Mouse (Mus musculus) natural killer cell, adult 2 months (primary cell): ENCODE data around the gene Pym1.
A peak's percentile ranks its signal among the peaks of the same experiment; 100 is the strongest.

Source experiments
- DNase-seq, 2 experiments: peaks; one replicate each; pipeline ENCODE4 v3.0.0; 2022; ENCODE audit warnings: low spot score in 2 of 2

Pym1 gene

DNA sequence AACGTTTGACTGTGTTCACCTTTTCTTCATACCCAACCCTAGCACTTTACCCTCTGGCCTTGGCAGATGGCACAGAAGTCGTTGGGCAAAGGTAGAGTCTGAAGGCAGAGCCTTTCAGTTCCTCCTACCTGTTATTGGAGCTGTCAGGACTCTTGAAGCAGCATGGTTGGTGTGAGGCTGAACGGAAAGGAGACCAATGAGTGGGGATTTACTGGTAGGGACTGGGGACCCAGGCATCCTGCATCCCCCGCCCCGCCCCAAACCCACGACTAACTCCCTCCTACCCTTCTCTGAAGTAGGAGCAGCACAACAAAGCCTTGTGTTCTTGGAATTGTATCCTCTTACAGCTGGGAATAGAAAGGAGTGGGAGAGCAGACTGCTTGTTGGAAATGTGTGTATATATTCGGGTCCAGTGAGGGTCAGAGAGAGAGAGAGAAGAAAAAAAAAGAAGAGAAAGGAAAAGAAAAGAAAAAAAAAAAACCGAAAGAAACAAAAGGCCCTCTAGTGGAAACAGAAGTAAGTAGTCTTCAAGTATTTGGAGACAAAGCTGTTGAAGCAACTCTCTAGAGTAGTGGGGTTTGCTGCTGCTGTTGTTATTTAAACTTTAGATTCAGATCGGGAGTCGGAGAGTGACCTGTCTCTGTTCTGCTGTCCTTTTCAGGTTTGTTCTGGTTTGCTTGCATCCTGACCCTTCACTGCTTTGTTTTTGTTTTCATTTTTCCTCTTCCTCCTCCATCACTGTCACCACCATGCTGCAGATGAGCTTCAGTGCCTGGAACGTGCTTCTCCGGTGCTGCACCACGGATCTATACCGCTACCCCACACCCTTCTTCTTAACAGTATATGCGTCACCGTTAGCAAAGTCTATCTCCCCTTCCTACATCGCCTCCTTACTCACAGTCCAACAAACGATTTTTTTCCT is 2.7 kb upstream of the Pym1 start, which contains the start of gene Dgka:
Gene Dgka, minus strand, starts transcription at position 176 of the 922 bp plus-strand sequence.
- peak in 1 of 2 experiments; percentile 54 for DNase-seq

DNA sequence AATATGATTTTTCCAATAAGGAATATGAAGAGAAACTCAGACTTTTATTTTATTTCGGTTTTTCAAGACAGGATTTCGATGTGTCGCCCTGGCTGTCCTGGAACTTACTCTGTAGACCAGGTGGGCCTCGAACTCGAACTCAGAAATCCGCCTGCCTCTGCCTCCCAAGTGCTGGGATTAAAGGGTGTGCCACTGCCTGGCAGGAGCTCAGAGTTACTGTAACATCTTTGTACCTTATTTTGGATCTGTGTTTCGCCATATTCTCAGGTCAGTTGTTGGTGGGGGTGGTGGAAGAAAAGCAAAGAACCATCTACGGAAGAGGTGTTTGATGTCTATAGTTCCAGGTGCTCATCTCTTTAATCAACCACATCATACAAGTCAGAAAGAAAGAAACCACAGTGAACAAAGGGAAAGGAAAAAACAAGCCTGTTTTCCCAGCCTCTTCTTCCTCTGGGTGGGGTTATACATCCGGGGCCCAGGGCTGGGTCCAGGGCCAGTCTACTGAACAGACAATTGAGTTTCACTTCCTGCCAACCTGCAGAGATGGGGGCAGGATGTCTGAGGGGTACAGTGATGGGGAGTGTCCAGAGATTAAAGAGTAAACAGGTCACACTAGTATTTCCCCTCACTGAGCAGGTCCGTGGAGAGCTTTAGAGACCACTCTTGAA is 1.6 kb upstream of the Pym1 start:
- peak; percentile 61 to 80 for DNase-seq

- no peak for DNase-seq
These were observed 580 bp upstream of the Pym1 start for GRCm38 (mm10) chr10:128746972-128747645.

- DNase-seq, result peak; percentile 68 to 75
These were observed 669 bp downstream of the Pym1 start for GRCm38 (mm10) chr10:128748252-128748864.

GRCm38 (mm10) chr10:128772895-128773294 is 25.2 kb downstream of the Pym1 start:
- DNase-seq, result no peak

- DNase-seq, result no peak
These were observed 26.0 kb downstream of the Pym1 start for GRCm38 (mm10) chr10:128773685-128774084.

DNA sequence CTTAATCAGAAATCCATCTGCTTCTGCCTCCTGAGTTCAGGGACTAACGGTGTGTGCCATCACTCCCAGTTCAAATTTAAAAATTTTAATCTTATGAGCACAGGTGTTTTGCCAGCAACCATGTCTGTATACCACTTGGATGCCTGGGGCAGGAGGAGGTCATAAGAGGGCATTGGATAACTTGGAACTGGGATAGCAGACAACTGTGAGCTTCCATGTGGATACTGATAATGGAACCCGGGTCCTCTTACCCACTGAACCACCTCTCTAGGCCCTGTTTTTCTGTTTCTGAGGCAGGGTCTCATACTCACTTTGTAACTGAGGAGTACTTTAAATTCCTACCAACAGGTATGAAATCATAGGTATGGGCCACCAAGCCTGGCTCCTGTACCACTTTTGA is 30.8 kb downstream of the Pym1 start:
- no peak for DNase-seq

DNA sequence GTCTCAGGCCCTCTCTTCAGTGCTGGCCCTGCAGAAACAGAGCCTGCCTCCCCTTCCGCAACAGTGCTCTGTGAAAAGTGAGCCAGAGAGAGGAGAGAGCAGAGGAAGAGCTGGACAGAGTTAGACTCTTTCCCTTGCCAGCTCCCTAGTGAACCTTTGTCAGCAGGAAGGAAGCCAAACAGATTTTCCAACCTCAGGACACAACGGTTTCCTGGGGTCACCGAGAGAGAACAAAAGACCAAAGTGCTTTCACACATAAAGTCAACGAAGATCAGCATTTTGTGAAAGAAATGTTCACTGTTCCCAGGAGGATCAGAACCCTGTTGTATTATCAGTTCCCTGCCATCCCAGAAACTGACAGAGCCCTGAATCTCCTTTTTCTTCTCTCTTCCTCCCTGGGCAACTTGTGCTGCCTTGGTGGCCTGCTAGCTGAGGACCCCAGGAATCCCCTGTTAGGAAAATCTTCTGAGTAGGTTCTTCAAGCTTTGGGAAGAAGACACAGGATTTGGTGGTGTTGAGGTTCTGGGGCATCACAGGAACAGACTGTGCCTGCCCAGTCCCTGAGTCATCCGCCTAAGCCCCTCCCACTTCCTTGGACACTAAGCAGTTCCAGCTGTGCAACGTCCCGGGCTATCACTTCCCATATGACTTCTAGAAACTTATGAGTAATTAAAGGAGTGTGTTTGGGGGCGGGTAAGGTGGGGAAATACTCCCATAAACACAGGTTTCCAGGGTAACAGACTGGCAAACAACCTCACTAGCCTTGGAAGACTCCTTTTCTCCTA is 31.5 kb downstream of the Pym1 start:
- no peak for DNase-seq

DNA sequence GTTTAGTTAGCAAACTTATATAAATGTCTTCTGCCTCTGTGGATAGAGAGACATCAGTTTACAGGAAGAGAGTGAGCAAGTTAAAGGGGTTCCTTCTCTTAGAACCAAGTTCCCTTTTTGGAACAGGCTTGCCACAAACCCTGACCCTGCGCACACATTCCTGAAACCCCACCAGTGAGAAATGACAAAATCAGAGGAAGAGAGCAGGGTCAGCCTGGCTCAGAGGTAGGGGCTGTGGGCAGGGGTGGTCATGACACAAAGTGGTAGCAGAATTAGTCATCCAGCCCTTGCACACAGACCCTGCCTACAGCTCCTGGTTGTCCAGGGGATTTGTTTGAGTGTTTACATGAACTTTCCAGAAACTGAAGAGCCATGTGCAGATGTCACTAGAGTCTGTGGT is 32.5 kb downstream of the Pym1 start:
- DNase-seq, result no peak

GRCm38 (mm10) chr10:128790398-128791124 is 42.9 kb downstream of the Pym1 start, which contains the start of gene Mmp19:
Gene Mmp19 (plus strand): TSS chr10:128790910.
- DNase-seq, result no peak

DNA sequence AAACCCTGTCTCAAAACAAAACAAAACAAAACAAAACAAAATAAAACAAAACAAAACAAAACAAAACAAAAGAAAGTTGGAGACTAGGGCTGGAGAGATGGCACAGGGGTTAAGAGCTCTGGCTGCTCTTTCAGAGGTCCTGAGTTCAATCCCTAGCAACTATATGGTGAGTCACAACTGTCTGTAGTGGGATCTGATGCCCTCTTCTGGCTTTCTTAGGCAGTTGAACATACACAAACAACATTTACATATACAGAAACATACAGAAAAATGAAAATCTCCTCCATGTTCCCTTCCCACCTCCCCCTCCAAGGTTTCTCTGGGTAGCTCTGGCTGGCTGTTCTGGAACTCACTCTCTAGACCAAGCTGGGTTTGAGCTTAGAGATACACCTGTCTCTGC is 44.4 kb downstream of the Pym1 start:
- no peak for DNase-seq

DNA sequence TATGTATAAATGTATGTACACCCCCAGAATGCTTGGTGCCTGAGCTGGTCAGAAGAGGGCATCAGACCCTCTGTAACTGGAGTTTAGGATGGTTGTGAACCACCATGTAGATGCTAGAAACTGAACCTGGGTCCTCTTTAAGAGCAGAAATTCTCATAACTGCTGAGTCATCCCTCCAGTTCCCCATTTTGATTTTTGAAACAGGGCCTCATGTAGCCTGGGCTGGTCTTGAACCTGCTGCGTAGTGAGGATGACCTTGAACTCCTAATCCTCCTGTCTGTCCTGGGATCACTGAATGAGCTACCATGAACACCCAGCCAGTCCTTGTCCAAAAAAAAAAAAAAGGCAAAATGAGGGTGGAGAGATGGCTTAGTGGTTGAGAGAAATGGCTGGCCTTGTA is 45.6 kb downstream of the Pym1 start:
- DNase-seq, result no peak

GRCm38 (mm10) chr10:128794391-128794790 is 46.7 kb downstream of the Pym1 start:
- no peak for DNase-seq

DNA sequence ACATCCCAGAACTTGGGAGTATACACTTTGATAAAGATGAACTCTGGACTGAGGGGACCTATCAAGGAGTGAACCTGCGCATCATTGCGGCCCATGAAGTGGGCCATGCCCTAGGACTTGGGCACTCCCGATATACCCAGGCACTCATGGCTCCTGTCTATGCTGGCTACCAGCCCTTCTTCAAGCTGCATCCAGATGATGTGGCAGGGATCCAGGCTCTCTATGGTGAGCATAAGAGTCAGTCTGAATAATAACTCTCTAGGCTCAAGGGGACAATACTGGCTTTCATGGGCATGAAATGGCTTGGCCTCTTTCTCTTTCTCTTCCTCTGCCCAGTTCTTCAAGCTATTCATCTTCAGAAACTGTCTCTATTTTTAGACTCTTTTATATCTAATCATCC is 47.9 kb downstream of the Pym1 start:
- no peak for DNase-seq

- DNase-seq, result no peak
These were observed 51.0 kb downstream of the Pym1 start for GRCm38 (mm10) chr10:128798676-128799075.

GRCm38 (mm10) chr10:128801981-128802495 is 54.3 kb downstream of the Pym1 start:
- DNase-seq, result no peak

GRCm38 (mm10) chr10:128802956-128803355 is 55.3 kb downstream of the Pym1 start:
- no peak for DNase-seq

GRCm38 (mm10) chr10:128803361-128803760 is 55.7 kb downstream of the Pym1 start:
- no peak for DNase-seq

DNA sequence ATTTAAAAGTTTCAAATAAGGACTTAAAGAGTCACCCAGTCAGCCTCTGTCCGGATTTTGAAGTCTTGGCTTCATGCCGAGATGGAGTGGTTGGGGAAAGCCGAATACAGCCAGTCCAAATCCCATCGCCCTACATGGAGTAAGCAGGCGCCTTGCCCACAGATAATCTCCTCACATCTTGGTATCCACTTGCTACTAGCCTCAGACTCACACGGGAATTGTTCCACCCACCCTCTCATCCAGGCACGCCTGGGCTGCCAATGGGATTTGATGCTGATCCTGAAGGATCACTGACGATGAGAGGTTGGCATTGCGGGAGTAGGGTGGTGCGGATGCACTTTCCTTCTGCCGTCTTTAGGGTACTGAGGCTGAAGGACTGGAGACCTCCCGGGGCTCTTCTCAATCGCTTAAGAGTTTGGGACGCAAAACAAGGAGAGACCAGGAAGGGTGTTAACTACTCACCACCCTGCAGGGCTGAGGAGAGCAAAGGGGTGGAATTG is 56.1 kb downstream of the Pym1 start, which contains the start of gene Dnajc14:
Gene Dnajc14, plus strand, starts transcription at position 292 of the 500 bp plus-strand sequence.
- peak in 1 of 2 experiments; percentile 8 for DNase-seq
